Mouse (Mus musculus) forebrain, embryonic 14.5 days (tissue): ENCODE measurements around the gene Ralgps1. TPM values are rescaled to one million over a fixed set of nuclear protein-coding genes. Genes with fewer than 3 reads are reported as not detected.
"Not testable (repeated sequence)": the region's sequence is repeated elsewhere in the genome, so short reads cannot be mapped to it uniquely, and the experiment has no call there.

Source experiments
- ATAC-seq: fragments of 200-750 bp; cut with Nextera tagmentation; 2 replicates; pipeline ENCODE4 v1.8.0; 2017; ENCODE audit warnings: mild to moderate bottlenecking, moderate library complexity
- DNase-seq: peaks from one replicate; pipeline ENCODE4 v3.0.0-alpha.2; 2015; ENCODE audit warnings: low spot score
- H3K27ac ChIP-seq: fragments of 300-500 bp; sonication (generic); 2 replicates; pipeline ENCODE4 v1.5.1; 2014; ENCODE audit warnings: low read depth, mild to moderate bottlenecking, control low read depth, low read length, moderate library complexity
- H3K27me3 ChIP-seq: fragments of 300-500 bp; sonication (generic); replicated peaks from 2 replicates; pipeline ENCODE4 v1.6.1; 2014; ENCODE audit warnings: low read length, control low read depth, mixed read lengths; ENCODE audit not compliant: control insufficient read depth, insufficient read depth
- H3K36me3 ChIP-seq: fragments of 300-500 bp; sonication (generic); 2 replicates; pipeline ENCODE4 v1.6.1; 2014; ENCODE audit warnings: low read length, control low read depth; ENCODE audit not compliant: control insufficient read depth, insufficient read depth
- H3K4me1 ChIP-seq: fragments of 300-500 bp; sonication (generic); 2 replicates; pipeline ENCODE4 v1.6.1; 2014; ENCODE audit warnings: antibody characterized with exemption, low read length, control low read depth; ENCODE audit not compliant: control insufficient read depth, insufficient read depth
- H3K4me2 ChIP-seq: fragments of 300-500 bp; sonication (generic); 2 replicates; pipeline ENCODE4 v1.6.1; 2014; ENCODE audit warnings: mild to moderate bottlenecking, control low read depth, low read length
- H3K4me3 ChIP-seq: fragments of 300-500 bp; sonication (generic); 2 replicates; pipeline ENCODE4 v1.5.1; 2014; ENCODE audit warnings: low read depth, low read length, control low read depth
- H3K9ac ChIP-seq: fragments of 300-500 bp; sonication (generic); 2 replicates; pipeline ENCODE4 v1.6.1; 2014; ENCODE audit warnings: mild to moderate bottlenecking, low read length, control low read depth, moderate library complexity
- H3K9me3 ChIP-seq: fragments of 300-500 bp; sonication (generic); replicated peaks from 2 replicates; pipeline ENCODE4 v1.6.1; 2016; ENCODE audit warnings: low read length, control low read depth, mixed read lengths; ENCODE audit not compliant: control insufficient read depth
- WGBS: fragments of 180-500 bp; shearing (Covaris S2); extraction: QIAGEN DNeasy Blood & Tissue Kit; methylation state at CpG from one replicate; pipeline ENCODE4 v1.1.7; 2014; 5-methylcytosine and 5-hydroxymethylcytosine counted together
- polyA plus RNA-seq: library from polyadenylated mRNA; unstranded; fragments of >200 nt; fragmentation: Nextera tagmentation; extraction: Ambion mirVana; gene quantifications from 2 replicates; pipeline ENCODE4 v1.2.1, GENCODE M21; 2014

Ralgps1 gene
- polyA plus RNA-seq, 1 experiment from 2014 or later = 32.6 TPM

- not testable (repeated sequence) for H3K27ac ChIP-seq, H3K4me1 ChIP-seq, DNase-seq, H3K27me3 ChIP-seq, H3K9me3 ChIP-seq, H3K4me2 ChIP-seq, ATAC-seq, H3K9ac ChIP-seq, H3K4me3 ChIP-seq
- 92% methylated on average over 9 of the region's 9 CpGs for WGBS
- peaks cover 35% of the 10 kb centered on the region for H3K36me3 ChIP-seq
Measured at GRCm38 (mm10) chr2:33323043-33323625, 48.2 kb downstream of the Ralgps1 start.

GRCm38 (mm10) chr2:33321641-33322040 lies 49.6 kb downstream of the Ralgps1 start:
- no peak for DNase-seq
- Histone ChIP-seq H3K36me3 (peaks cover 35% of the 10 kb centered on the region), H3K9me3 (no peaks in the 10 kb centered on the region), H3K27me3 (no peaks in the 10 kb centered on the region), H3K27ac (no peak overlapping the region), H3K9ac (no peak overlapping the region), H3K4me1 (peaks cover 5% of the 10 kb centered on the region), H3K4me3 (no peak overlapping the region), H3K4me2 (no peak overlapping the region)
- WGBS = 76% methylated on average over 2 of the region's 2 CpGs
- no peak for ATAC-seq

- Histone ChIP-seq H3K27ac (no peak overlapping the region), H3K4me3 (no peak overlapping the region), H3K4me1 (peaks cover 8% of the 10 kb centered on the region), H3K36me3 (peaks cover 35% of the 10 kb centered on the region), H3K27me3 (no peaks in the 10 kb centered on the region), H3K9me3 (no peaks in the 10 kb centered on the region), H3K4me2 (no peak overlapping the region), H3K9ac (no peak overlapping the region)
- whole genome bisulfite sequencing = 87% methylated on average over 2 of the region's 2 CpGs
- no peak for ATAC-seq
- no peak for DNase-seq
Measured at GRCm38 (mm10) chr2:33321031-33321430, 50.3 kb downstream of the Ralgps1 start.

GRCm38 (mm10) chr2:33320568-33320967 lies 50.7 kb downstream of the Ralgps1 start:
- Histone ChIP-seq H3K9ac (no peak overlapping the region), H3K27me3 (no peaks in the 10 kb centered on the region), H3K4me1 (peaks cover 8% of the 10 kb centered on the region), H3K27ac (no peak overlapping the region), H3K36me3 (peaks cover 35% of the 10 kb centered on the region), H3K9me3 (no peaks in the 10 kb centered on the region), H3K4me2 (no peak overlapping the region), H3K4me3 (no peak overlapping the region)
- DNase-seq (no peak), ATAC-seq (no peak)
- 69% methylated on average over 3 of the region's 3 CpGs for WGBS

GRCm38 (mm10) chr2:33319934-33320333 lies 51.4 kb downstream of the Ralgps1 start:
- Histone ChIP-seq H3K9ac (no peak overlapping the region), H3K4me1 (peaks cover 8% of the 10 kb centered on the region), H3K4me3 (no peak overlapping the region), H3K4me2 (no peak overlapping the region), H3K27me3 (no peaks in the 10 kb centered on the region), H3K27ac (no peak overlapping the region), H3K9me3 (no peaks in the 10 kb centered on the region), H3K36me3 (peaks cover 35% of the 10 kb centered on the region)
- WGBS = 94% methylated on average over 1 of the region's 1 CpGs
- DNase-seq (no peak), ATAC-seq (no peak)

GRCm38 (mm10) chr2:33319455-33319854 lies 51.8 kb downstream of the Ralgps1 start:
- Histone ChIP-seq H3K27ac (no peak overlapping the region; the same call in 1 of the 2 replicates), H3K4me1 (peaks cover 8% of the 10 kb centered on the region), H3K9me3 (no peaks in the 10 kb centered on the region), H3K4me3 (no peak overlapping the region), H3K4me2 (no peak overlapping the region), H3K27me3 (no peaks in the 10 kb centered on the region), H3K36me3 (peaks cover 32% of the 10 kb centered on the region), H3K9ac (no peak overlapping the region)
- DNase-seq = no peak
- no peak for ATAC-seq
- 96% methylated on average over 5 of the region's 5 CpGs for WGBS

GRCm38 (mm10) chr2:33318491-33318964 lies 52.8 kb downstream of the Ralgps1 start:
- H3K4me2 ChIP-seq = no peak overlapping the region
- no peak overlapping the region for H3K9ac ChIP-seq
- H3K36me3 ChIP-seq = peaks cover 23% of the 10 kb centered on the region; the same call in 1 of the 2 replicates
- ATAC-seq (no peak), DNase-seq (peak; percentile 15)
- no peaks in the 10 kb centered on the region for H3K27me3 ChIP-seq
- peaks cover 8% of the 10 kb centered on the region for H3K4me1 ChIP-seq
- H3K27ac ChIP-seq = 0 out of 2 replicates have a peak overlapping the region, but pooled peaks have one; percentile 23
- H3K4me3 ChIP-seq = no peak overlapping the region
- 77% methylated on average over 8 of the region's 8 CpGs for WGBS
- no peaks in the 10 kb centered on the region for H3K9me3 ChIP-seq

- H3K36me3 ChIP-seq = peaks cover 6% of the 10 kb centered on the region; the same call in 1 of the 2 replicates
- H3K9me3 ChIP-seq = no peaks in the 10 kb centered on the region
- peak overlapping the region; percentile 10; the same call in 1 of the 2 replicates for H3K27ac ChIP-seq
- H3K4me3 ChIP-seq = no peak overlapping the region
- 13% methylated on average over 7 of the region's 7 CpGs for WGBS
- ATAC-seq (peak; percentile 89), DNase-seq (peak; percentile 77)
- peaks cover 8% of the 10 kb centered on the region for H3K4me1 ChIP-seq
- H3K9ac ChIP-seq = no peak overlapping the region
- no peaks in the 10 kb centered on the region for H3K27me3 ChIP-seq
- no peak overlapping the region for H3K4me2 ChIP-seq
Measured at GRCm38 (mm10) chr2:33316516-33316915, 54.8 kb downstream of the Ralgps1 start.

GRCm38 (mm10) chr2:33316063-33316405 lies 55.3 kb downstream of the Ralgps1 start:
- Histone ChIP-seq H3K4me1 (peaks cover 8% of the 10 kb centered on the region), H3K27ac (peak overlapping the region; percentile 10; the same call in 1 of the 2 replicates), H3K9me3 (no peaks in the 10 kb centered on the region), H3K9ac (no peak overlapping the region), H3K4me3 (no peak overlapping the region), H3K36me3 (0 out of 2 replicates have a peak, but pooled peaks cover 5% of the 10 kb centered on the region), H3K4me2 (no peak overlapping the region), H3K27me3 (no peaks in the 10 kb centered on the region)
- ATAC-seq = 0 out of 2 replicates have a peak, but pooled peaks have one; percentile 6
- 86% methylated on average over 1 of the region's 1 CpGs for WGBS
- no peak for DNase-seq
